Mouse (Mus musculus) CD4-positive helper T cell, adult 2 months (primary cell): ENCODE measurements around the gene Large1.
"Not testable (repeated sequence)": the region's sequence is repeated elsewhere in the genome, so short reads cannot be mapped to it uniquely, and the experiment has no call there.

Source experiments
- DNase-seq: peaks from one replicate; pipeline ENCODE4 v3.0.0-alpha.2; 2012; ENCODE audit warnings: low read depth, missing footprints, low spot score

Gene Large1

DNA sequence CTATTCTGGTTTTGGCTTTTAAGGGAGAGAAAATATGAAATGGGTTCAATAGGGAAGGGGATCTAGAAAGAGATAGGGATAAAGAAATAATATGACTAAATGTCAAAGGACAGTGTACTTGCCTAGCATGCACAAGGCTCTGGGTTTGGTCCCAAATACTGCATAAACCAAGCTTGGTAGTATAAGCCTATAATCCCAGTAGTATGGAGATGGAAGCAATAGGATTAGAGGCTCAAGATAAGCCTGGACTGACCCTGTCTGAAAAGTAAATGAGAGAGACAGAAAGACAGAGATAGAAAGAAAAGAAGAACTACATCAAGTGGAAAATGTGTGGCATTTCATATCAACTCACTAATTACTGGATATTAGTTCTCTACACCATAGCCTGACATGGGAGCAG lies 180.7 kb downstream of the Large1 start:
- no peak for DNase-seq

DNA sequence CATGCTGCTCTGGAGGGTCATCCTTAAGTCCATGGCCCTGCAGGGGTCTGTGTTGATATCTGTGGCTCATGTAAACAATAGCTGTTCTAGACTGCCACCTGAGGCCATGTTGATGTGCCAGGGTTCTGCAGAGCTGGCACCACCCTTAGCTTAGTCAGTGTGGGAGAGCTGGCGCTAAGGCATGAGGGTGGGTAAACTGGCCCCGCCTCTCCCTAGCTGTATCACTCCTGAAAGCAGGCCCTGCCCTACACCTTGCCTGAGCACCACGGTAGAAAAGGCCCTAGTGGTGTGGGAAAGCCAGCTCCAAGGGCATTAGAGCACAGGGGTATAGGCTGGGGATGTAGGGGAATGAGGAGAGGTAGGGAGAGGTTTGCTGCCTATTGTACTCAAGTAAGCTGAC lies 191.3 kb downstream of the Large1 start:
- DNase-seq = no peak

DNA sequence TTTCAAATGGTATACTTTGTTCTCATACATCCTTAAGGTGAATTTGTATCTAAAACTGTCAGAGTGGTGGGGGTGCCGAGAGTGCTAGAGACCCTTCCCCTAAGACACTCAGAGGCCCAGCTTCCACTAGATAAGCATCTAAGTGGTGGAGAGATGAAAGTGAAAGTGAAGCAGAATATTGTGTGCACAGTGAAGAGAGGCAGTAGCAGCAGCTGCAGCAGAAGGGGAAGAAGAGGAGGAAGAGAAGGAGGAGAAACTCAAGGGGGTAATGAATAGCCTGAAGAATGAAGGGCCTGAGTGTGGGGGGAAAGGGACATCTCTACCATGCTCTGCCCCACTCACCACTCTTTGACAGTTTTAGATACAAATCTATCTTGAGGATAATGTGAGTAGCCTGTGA lies 191.8 kb downstream of the Large1 start:
- DNase-seq = no peak

DNA sequence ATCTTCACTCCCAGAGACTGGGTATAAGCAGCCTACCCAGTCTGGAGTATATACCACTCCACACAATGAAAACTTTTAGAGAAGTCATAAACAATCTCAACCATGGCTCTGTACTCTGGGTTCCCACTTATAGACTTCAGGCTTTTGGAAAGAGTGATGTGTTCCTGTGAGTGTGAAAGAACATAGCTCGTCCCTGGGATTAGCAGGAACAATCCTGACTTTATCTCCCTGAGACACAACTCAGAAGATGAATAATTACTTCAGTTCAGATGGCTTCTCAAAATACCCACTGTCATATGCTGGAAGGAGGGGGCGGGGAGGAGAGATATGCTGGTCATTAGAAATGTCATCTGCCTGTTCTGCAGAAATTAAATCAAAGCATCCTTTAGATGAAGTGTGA lies 192.4 kb downstream of the Large1 start:
- no peak for DNase-seq

DNA sequence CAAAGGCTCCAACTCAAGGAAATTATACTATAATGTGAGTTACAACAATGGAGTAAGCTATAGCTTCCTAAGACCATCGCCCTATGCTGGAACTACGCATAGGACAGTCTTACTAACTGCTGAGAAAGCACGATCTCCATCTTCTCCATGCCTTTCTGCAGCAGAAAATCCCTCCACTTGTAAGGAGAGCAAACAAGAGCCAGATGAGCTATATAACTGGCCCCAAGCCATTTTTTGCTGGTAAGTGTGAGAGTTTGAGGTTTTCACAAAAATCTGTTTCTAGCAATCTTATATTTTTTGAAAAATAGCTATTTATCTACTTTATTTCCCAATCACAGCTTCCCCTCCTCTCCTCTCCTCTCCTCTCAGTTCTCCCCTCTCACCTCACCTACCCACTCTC lies 206.1 kb downstream of the Large1 start:
- no peak for DNase-seq

DNA sequence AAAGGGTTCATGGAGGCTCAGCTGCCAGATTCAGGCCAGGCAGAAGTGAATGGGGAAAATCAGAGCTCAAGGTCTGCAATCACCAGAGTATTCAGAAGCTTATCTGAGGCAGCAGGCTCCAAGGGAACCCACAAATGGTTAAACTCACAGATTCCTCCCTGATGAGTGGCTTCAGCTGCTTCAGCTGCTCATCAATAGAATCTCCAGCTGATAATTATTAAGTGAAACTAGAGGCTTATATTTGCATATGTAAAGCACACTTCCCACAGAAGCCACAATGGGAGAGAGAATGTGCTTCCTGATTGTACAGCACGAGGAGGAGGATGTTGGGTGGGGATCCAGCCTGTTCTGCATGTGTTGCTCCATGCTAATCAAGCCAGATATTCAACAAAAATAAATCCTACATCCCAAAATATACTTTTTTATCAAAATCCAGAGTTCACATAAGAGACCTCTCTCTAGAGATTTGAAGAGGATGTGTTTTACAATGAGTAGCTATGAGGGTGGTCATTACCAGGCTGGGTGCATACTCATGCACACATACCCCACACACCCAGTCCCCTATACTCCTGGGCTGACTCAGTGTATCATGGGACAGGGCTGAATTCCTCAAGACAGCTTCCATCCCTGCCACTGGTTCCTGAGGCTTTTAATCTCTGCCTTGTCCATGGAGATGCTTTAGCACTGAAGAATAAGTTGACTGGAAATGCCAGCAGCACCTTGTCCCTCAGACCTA lies 210.5 kb downstream of the Large1 start:
- no peak for DNase-seq

DNA sequence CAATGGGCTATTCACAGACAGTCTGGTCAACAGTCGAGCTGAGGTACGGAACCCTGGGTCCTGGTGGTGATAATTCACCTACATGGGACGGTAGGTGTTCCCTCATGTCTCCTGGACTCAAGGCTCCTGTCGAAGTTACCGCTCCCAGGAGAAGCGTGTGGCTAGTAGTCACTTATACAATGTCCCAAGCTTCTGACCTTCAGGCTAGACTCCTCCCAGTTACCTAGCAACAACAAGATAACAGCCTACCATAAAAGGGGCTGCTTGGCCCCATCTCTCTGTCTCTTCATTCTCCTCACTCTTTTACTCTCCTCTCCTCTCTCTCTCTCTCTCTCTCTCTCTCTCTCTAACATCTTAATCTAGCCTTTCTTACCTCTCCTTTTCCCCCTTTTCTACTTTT lies 217.9 kb downstream of the Large1 start:
- no peak for DNase-seq

DNA sequence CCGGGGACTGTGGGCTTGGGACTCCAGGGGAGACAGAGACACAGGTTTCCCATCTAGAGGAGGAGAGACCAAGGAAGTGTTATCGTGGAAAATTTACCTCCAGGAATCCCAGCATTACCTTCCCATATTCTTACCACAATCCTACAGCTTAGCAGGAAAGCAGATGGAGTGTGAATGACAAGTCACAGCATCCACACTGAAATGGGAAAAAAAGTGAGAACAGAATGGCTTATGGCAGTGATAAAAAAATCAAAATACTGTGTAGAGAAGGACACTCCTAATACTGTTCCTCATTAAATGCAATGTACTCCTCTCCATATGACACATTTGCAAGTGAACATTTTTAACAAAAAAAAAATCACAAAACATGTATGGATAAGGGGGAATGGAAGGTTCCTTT lies 221.3 kb downstream of the Large1 start:
- no peak for DNase-seq

DNA sequence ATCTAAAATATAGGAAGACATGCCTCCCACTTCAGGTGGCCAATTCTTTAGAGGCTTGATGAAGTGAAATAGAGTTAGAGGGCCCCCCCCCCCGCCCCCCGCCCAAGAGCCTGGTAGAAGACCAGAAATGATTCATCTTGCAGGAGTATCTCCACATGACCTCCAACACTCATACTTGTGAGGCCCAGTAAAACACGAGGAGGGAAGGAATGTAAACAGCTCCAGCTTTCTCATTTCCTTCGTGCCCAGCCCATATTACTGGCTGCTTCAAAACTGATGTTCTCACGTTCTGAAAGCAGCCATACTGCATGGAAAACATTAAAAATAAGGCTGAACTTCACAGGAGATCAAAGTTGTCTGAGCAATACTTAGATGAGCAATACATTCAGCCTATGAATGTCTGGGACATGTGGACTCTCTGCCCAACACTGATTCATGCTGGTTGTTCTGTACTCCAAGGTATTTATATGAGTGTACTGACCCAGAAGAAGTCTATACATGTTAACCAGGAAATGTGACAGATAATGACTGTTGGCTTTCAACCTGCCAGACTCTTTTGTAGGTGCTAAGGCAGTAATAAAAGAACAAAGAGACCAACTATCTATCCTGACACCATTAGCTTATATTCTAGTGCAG lies 229.4 kb downstream of the Large1 start:
- DNase-seq = no peak

DNA sequence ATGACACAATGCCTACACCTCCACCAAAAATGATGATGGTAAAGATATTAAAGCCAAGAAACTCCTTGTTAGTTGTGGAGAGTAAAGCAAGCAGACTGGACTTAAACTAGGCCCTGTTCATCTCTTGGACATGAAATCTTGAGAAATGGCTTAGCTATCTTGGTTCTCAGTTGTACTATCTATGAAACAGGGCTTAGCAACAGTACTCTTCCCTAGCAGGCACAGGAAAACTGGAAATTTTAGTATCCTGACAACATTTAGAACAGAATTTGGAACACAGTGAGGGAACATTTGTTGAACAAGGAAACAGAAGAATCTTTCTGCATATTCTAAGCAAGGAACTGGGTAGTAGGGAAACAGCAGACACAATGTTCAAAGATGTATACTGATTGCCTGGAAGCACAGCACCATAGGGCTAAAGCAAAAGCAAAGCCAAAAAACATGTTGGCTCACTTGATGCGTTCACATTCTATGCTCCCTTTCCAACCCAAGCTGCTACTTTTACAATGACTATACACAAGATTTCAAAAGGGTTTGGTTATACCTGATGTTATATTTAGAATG lies 240.9 kb downstream of the Large1 start:
- no peak for DNase-seq

DNA sequence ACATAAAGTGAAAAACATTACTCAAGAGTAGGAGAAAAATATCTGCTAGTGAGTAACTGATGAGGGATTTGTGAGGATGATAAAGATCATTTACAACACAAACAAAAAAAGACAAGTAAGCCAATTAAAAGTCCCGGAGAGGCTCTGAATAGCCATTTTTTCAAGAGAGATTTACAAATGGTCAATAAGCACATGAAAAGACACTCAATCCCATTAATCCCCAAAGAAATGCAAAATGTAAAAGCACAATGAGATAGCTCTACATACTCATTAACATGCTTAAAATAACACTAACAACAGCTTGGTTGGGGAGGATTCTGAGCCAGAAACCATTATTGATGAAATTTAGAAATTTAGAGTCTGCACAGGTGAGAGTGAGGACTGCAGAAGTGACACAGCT lies 249.3 kb downstream of the Large1 start:
- DNase-seq = no peak

DNA sequence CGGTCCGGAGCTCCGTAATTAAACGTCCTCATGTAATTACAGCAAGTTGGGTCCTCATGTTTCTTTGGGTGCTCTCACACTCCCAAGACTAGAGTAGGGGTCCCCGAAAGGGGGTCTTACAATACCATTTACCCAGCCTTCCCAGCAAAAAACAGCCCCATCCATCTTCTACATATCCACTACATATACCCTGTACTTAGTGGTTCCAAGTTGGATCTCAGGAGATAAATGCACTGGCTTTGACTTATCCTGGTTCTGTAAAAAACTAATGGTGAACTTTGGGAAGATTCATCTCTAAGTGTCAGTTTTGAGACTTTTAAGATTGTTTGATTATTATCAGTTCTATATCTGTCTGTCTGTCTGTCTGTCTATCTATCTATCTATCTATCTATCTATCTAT lies 252.3 kb downstream of the Large1 start:
- DNase-seq = no peak

DNA sequence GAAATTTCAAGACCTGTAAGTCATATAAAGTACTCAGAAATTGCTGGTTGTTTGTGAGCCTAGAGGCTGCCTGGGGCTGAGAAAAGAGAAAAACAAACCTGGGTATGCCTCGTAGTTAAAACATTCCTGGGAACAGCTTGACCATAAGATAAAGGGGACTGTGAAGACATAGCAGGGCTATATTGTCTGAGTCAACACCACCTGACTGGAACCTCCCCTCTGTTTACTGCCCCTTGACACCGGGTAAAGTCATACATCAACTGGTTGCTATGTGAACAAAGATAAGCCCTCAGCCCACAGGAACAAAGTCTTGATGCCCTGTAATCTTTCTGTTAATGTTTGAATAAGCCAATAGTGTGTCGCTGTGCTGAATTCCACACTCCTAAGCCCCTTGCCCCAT lies 252.7 kb downstream of the Large1 start:
- DNase-seq = not testable (repeated sequence)

DNA sequence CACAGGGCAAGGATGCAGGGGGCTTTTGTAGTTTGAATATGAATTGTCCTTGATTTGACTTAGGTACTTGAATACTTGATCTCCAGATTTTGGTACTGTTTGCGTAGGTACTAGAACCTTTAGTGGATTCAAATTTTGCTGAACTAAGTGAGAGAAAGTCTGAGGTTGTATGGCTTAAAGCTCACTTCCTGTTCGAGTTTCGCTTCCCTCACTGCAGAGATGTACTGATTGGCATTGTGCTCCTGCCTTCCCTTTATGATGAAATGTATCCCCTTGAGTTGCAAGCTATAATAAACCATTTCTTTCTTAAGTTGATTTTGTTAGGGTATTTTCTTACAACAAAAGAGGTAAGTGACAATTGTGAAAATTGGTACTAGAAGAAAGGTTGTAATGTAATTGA lies 253.8 kb downstream of the Large1 start:
- DNase-seq = no peak

DNA sequence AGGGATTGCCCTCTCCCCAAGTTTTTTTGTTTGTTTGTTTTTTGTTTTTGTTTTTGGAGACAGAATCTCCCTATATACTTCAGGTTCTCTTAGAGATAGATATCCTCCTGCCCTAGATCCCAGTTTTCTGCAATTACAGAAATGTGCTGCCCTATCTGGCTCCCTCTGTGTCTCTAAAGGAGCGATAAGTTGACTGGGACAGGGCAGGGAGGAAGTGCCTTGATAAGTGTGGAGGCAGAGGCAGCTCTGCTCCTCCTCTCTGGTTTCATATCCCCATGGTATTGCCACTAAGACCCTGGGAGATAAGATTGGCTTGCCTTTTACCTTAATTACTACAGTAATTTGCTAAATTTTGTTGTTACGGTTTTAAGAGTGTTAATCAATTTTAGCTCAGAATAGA lies 256.4 kb downstream of the Large1 start:
- DNase-seq = no peak

DNA sequence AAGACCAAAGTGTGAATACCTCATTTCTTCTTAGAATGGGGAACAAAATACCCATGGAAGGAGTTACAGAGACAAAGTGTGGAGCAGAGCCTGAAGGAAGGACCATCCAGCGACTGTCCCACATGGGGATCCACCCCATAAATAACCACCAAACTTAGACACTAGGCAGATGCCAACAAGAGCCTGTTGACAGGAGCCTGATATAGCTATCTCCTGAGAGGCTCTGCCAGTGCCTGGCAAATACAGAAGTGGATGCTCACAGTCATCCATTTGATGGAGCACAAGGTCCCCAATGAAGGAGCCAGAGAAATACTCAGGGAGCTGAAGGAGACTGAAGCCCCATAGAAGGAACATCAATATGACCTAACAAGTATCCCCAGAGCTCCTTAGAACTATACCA lies 275.6 kb downstream of the Large1 start:
- not testable (repeated sequence) for DNase-seq

DNA sequence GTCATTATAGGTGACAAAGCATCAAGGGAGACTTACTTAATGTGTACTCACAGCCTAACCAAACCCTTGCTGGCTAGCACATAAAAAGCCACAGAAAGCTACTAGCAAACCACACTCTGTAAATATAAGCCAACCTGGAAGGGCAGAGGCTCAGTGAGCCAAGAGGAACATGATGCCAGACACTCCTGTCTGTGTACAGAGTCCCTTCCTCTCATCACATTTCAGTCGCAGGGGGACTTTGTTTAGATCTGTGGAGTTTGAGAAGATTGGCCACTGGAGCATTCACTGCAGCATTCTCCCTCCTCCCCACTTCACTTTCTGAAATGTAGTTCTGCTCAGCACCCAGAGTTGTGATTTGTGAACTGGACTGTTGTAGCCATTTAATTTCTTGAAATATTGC lies 291.9 kb downstream of the Large1 start:
- DNase-seq = no peak

DNA sequence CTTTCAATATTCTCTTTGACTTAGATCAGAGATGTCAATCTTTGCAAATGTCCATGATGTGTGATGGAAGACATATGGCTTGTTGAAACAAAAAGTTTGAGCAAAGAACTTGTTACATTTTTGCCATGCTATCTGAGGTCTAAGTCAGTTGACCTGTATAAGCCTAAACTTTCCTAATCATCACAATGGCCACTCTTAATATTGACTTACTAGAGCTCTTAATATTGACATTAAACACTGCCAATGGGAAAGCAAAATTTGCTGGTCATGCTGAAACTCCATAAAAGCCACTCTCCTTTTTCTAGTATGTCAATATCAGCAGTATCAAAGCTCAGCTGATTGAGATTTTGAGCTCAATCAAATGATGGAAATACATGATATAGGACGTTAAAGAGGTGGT lies 298.6 kb downstream of the Large1 start:
- no peak for DNase-seq

DNA sequence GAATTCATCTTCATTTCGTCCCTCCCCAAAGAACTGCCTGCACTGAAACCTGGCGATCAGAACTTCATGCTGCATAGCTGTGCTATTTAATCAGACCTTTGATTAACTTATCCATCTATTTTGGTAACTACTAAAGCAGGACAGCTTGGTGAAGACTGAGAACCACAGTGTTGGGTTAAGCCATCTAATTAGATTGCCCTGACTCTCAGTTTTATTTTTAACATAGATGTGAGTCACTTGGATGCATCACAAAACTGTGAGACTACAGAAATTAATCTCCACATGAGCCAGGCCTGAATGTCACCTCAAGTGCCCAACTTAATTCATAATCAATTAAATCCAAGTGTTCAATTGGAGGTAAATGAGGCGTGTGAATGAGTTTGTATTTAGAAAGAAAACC lies 299.5 kb downstream of the Large1 start:
- no peak for DNase-seq

DNA sequence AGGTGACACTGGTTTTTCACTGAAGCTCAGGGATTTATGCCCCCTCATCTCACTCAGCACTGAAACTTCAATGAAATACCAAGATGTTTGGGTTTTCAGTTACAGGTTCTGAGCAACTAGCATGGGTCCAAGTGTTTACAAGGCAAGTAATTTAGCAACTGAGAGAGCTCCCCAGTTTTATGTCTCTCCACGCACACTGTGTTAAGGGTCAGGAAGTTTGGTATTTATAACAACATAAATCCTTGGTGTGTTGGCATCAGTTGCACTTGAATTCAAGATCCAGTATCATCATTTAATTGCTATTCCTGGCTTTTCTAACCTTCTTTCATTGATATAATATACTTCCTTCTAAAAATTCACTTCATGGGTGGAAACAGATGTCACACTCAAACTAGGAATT lies 300.9 kb downstream of the Large1 start:
- DNase-seq = no peak

DNA sequence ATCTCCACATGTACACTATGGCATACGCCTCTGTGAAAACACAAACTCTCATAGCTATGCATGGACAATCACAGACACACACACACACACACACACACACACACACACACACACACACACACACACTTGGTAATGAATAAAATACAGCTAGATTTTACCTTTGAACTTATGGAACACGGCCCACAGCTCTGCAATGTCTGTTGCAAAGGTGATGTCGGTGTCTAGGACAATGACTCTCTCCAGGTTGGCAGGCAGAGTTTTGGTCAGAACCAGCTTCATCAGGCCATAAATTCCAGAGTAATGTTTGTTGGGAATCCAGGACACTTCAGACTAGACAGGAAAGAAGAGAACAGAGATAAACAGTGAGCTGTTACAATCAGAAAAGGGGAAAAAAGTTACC lies 305.2 kb downstream of the Large1 start:
- DNase-seq = no peak

DNA sequence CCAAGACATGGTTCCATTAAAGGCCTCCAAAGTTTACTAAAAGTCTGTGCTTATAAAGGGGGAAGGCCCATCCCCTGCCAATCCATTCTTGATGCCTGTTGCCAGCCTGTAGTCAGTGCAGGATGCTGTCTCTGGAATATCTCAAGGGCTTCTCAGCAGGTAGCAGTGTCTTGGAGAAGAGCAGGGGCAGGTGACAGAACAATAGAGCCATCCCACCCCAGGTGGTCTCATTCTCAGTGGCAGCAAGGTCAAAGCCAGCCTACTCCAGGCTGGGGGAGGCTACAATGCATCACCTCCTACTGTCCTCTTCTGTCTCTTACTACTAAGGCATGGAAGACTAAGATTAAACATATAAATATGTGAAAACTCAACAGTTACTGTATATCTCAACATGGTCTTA lies 323.6 kb downstream of the Large1 start:
- DNase-seq = no peak

DNA sequence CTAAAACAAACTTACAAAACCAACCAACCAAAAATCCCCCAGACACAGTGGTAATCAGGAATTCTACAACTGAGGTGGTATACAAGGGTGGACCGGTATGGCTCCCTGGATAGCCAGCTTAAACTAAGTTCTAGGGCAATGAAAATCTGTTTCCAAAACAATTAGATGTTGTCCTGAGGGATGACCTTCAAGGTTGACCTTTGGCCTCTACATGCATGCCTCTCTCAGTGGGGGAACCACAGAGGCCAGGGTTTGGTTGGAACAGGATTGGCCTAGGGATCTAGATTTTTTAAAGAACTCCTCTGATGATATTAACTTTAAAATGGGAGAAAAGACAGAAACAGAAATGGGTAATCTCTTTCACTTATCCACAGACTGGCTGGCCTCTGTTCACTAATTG lies 335.1 kb downstream of the Large1 start:
- DNase-seq = no peak
